Mouse (Mus musculus): Measurements from ENCODE around the gene Usf3. TPM values are rescaled to one million over a fixed set of nuclear protein-coding genes. Genes with fewer than 3 reads are reported as not detected.

The Usf3 gene
- total RNA-seq (2022) = 10 to 100 TPM; 31.2 to 37.7 (median 33.9) TPM

DNA sequence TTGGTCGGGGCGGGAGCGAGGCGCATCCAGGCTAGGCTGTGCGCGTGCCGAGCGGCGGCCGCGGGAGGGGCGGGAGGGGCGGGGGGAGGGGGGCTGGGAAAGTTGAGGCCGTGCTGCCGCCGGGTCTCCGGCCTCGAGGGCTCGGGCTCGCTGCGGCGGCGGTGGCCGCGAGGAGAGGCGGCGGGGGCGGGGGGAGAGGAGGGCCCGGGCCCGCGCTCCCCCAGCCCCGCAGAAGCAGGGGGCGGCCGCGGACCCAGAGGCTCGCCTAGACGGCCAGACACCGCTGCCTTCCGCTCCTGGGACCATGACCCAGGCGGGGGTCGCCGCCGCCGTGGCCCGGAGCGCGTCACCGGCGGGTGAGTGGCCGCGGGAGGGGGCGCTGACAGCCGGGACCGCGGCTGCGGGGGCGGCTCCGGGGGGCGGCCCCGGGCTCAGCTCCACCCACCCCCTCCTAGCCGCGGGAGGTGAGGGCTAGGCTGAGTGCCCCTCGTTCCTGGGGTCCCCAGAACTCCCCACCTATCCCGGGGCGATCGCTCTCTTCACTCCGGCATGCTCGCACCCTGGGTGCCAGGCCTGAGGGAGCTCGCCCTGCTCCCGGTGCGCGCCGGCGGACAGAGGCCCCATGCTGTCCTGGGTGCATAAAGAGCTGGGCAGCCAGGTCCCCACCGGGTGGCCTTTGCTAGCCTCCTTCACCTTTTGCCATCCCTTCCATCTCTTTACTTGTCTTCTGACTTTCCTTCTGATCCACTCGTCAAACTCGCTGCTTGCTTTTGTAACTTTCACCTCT lies at the start of gene Usf3:
Usf3 (plus strand) TSS at position 92 of the 787 bp plus-strand sequence.
- DNase-seq (ENCODE audit: low spot score in 2 of 2) = peak; percentile 30 to 42

DNA sequence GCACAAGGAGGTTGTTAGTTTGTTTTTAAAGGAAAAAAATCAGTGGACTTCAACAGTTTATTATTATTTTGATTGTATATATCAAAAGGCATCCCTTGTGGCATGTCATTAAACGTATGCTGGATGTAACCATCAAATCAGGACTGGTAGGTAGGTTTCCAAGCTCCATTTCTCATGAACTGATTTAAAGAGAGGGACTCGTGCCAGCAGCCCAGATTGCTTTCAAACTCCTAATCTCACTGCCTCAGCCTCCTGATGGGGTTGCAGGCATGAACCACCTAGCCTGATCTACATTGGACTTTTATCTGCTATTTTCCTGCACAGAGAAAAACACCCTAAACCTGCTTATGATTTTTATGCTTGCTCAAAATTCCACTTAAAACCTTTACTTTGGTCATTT lies 49.3 kb upstream of the Usf3 start:
- DNase-seq (ENCODE audit: low spot score in 2 of 2) = no peak

DNA sequence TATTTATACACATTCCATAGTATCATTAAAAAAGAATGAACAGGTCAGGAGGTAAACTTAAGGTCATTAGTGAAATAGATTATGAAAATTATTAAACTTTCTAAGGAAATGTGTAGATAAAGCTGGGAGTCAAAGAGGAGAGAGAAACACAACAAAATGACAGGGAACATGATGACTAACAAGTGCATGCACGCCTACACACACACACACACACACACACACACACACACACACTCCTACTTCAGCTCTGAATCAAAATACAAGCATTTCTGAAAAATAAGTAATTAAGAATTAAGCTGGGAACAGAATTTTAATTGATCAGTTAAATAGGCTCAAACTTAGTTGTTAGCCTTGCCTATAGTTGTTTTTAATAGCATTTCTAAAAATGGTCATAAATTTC lies 48.3 kb upstream of the Usf3 start:
- DNase-seq (ENCODE audit: low spot score in 2 of 2) = no peak

DNA sequence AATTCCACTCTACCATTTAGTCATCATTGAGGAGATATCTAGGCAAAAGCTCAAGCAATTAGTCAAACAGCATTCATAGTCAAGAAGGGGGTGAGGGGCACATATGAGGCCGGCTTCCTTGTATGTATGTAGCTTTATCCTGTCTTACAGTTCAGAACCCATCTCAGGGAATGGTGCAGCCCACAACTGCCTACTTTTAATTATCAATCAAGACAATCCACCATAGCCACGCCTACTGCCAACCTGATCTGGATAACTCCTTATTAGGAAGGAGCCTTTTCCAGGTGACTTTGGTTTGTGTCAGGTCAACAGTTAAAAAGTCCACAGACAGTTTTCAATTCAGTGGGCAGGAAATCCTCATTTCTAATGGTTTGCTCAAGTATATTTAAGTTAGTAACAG lies 47.6 kb upstream of the Usf3 start:
- no peak for DNase-seq (ENCODE audit: low spot score in 2 of 2)

DNA sequence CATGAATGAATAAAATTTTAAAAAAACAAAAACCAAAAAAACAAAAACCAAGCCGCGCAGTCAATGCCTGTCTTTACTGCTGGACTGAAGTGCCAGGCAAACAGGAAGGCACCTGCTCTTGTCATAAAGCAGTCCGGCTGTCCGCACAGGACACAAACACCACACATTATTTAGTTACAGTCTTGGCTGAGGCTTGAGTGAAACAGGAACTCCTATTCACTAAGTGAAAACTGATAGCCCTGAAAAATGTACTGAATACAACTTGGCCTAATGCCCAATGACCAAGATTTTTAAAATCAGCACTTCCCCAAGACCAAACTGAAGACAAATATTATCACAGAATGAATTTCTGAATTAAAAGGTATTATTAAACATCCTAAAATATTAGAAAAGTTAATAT lies 46.6 kb upstream of the Usf3 start:
- DNase-seq (ENCODE audit: low spot score in 2 of 2) = no peak

DNA sequence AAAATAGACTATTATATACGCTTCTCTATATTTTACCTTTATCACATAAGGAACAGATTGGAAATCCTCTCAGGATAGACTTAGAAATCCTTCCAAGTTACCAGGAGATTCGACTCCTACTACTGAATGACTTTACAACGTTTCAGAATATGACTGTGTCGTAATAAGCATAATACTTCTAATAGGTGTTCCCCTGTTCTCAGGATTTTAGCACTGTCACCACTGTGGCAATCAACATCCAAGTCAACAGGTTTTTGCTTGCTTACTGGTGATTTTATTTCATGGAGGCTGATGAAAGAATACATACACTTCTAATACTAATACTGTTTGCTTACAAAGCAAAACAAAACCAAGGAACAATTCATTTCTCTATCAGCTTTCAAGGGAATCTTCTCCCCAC lies 40.7 kb upstream of the Usf3 start:
- no peak for DNase-seq (ENCODE audit: low spot score in 2 of 2)

DNA sequence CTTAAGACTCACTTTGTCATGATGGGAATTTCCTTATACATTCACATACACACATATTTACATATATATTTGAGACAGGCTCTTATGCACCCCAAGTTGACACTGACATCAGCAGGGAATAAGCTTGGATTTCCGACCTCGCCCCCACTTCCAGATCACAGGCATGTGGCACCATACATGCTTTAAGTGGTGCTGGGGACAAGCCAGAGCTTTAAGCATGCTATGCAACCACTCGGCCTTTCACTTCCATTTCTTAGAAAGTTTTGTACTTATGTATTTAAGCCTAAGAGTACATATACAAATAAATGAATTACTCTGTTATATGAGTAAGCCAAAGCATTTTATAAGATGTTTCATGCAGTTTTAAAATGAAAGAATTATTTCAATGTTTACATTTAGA lies 39.9 kb upstream of the Usf3 start:
- DNase-seq (ENCODE audit: low spot score in 2 of 2) = no peak

DNA sequence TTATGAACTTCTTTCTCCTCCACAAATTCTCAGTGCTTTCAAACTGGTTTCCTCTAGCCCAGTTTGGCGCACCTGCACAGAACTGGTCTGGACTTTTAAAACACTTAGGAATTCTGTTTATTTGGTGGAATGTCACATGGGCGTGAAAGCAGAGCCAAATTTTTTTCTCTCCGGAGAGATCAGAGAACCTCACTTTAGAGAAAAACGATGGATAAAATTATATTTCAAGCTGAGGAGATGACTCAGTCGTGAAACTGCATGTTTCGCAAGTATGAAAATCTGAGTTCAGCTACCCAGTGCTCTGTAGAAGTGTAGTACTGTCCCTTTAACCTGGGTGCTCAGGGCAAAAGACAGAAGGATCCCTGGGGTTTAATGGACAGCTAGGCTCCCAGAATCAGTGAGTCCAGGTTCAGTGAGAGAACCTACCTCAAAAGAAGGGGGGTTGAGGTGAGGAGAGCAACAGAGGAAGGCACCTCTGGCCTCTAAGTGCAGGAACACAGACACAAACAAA lies 36.5 kb upstream of the Usf3 start:
- DNase-seq (ENCODE audit: low spot score in 2 of 2) = no peak

DNA sequence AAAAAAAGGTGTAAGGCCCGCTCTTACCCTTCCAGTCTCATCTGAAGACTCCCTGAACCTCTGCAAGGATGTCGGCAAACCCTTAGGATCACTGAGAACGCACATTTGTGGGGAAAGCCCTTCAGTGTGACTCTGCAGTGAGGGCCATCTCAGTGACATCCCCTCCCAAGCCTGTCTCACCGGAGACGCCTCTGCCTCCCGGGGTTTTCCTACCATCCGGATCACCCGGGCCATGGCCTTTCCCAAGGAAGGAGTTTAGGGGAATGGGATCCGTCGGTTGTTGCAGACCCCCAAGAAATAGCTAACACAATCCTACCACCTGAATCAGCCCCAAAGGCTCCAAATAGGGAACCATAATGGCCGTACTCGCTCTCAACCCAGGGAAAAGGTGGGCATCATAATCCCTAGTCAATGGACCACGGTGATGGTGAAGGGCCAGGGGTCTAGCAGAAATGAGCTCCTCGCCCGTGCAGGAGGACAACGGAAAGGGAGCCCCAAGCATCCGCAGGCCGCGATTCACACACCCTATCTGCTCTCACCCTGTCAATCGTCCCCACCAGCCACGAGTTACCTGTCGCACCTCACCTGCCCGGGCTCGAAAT lies 34.6 kb upstream of the Usf3 start:
- DNase-seq (ENCODE audit: low spot score in 2 of 2) = peak in 1 of 2 experiments; percentile 14

DNA sequence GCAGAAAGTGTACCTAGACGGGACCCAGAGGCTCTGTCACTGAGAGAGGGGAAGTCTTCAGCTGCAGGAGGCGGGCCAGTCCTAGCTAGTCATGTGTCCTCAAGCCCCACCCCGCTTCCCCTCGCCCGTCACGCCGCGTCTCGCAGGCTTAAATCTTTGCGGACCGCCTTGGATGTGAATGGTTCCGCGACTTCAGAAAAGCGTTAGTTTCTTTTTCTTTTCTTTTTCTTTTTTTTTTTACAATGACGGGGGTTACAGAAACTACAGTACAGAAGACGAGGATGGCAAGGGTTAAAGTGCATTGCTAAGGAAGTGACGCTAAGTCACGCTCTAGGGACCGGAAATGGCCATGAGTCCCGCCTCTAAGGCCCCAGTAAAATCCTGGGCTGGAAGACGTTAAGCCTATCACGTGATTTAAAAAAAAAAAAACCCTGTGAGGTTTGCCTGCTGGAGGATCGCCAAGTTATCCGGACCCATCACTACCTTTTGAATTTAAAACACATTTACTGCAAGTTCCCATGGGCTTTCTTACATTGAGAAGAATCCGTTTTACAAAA lies 34.0 kb upstream of the Usf3 start:
- DNase-seq (ENCODE audit: low spot score in 2 of 2) = peak; percentile 86 to 87

DNA sequence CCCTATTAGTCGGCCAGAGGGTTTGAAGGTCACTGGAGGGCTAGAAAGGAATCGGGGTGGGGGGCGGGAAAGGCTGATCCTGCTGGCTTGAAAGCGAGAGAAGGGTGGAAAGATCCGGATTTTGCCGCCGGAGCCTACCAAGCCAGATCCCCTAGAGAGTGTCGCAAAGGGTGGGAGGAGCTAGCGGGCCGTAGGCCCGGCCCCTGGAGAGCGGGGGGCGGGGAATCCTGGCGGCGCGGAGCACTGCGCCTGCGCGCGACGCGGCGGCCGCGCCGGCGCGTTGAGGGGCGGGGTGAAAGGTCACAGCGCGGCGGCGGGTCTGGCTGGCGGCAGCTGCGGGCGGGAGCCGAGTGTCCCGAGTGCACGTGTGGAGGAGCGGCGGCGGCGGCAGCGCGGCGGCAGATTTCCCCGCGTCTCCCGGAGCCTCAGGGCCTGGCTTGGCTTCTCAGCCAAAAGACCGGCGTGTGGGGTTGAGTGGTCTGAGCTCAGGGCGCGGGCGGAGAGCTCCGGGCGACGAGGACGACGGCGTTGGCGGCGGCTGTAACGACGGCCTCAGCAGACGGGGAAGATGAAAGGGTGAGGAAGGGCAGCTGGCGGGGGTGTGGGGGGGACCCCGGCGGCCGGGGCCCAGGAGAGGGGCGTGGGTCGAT lies 33.4 kb upstream of the Usf3 start, which contains the start of the genes Atp6v1a and Naa50:
Atp6v1a (minus strand) TSS at position 170 of the 650 bp plus-strand sequence.
Naa50 (plus strand) TSS at position 295 of the 650 bp plus-strand sequence.
- DNase-seq (ENCODE audit: low spot score in 2 of 2) = peak; percentile 65 to 88

DNA sequence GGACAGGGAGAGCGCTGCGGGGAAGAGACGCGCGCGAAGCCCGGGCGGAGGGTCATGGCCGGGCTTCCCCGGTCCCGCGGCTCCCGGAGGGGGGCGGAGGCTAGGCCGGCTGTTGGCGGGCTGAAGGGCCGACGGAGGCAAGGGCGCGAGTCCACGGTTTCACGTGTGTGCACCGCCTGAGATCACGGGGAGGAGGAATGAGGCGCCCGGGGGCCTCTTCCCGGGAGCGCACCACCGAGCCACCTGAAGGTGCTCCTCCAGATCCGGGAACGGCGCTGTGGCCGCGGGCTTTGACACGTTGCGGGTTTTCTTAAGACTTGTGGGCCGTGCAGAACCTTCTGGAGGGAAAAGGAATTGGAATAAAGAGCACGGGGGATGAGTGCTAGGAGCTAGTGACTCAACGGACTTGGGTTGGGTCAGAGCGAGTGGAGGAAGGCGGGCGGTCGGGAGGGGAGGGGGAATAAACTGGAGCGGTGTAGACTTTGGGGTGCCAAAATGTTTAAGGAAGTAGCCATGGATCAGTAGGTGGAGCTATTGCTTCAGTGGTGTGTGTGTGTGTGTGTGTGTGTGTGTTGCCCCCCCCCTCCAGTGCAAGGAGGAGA lies 32.8 kb upstream of the Usf3 start:
- peak; percentile 52 to 75 for DNase-seq (ENCODE audit: low spot score in 2 of 2)

DNA sequence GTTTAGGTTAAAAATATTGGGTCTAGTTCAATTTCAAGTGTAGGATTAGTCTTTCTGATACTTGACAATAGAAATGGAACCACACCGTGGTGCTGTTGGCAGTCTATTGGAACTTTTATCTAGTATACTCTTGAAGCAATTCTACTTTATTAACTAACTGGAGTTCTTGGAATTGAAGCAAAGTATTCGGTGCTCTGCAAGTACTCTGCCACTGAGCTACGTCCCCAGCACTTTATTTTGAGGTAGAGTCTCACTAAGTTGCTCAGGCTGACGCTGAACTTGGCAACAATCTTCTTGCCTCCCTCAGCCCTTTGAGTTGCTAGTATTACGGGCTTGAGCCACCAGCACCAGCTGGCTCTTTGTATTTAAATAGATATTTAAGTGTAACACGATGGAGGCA lies 31.6 kb upstream of the Usf3 start:
- DNase-seq (ENCODE audit: low spot score in 2 of 2) = no peak

DNA sequence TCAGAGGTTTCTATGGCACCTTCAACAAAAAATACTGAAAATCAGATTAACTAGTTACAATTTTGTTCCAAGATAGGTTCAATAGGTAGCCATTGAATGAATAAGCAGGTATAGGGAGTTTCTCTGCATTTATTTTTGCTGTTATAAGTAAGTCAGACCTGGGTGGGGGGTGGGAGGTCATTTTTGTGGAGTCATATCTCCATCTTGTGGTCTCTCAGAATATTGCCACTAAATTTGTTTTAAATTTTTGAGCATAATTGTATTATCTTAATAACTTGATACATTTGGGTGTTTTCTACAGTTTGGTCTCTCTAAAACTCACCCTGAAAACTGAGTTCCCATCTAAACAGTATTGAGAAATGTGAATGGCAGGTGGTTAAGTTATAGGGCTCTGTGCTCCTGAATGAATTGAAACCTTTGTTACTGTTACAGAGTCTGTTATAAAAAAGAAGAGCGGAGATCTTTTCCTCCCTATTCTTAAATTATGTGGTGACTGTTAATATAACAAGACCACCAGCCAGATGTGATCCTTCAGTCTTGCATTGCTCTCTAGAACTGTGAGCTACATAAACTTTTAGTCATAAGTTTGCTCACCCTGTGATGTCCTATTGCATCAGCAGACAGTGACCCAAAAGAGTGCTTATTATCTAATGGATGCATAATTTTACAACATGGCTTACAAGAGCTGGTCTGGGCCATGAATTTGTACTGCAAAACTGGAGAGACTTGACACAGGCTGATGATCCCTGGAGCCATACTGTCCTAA lies 23.9 kb upstream of the Usf3 start:
- DNase-seq (ENCODE audit: low spot score in 2 of 2) = no peak

DNA sequence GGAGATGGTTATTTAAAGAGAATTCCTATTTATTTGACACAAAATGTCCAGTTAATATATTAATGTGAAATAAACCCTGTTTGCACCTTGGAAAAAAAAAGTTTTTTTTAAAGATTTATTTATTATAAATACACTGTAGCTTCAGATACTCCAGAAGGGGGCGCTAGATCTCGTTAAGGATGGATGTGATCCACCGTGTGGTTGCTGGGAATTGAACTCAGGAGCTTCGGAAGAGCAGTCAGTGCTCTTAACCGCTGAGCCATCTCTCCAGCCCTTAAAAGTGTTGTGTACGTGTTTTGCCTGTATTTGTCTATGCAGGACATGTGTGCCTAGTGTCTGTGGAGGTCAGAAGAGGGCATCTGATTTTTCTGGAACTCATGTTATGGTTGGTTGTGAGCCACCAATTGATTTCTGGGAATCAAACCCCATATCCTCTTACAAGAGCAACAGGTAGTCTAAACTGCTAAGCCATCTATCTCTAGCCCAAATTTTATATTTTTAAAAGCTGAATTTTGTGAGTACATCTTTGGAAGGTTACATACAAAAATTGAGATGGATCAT lies 18.5 kb upstream of the Usf3 start:
- no peak for DNase-seq (ENCODE audit: low spot score in 2 of 2)

DNA sequence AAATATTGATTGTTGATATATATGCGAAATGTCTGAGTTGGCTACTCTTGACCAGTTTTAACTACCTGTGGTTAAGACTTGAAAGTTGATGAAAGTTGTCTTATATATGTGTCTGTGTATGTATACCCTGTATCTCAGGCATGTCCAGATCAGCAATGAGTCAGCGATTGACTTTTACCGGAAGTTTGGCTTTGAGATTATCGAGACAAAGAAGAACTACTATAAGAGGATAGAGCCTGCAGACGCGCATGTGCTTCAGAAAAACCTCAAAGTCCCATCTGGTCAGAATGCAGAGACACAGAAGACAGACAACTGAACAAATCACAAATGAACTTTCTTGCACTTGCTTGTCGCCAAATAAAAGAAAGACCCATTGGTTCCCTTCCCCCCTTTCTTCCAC lies 13.7 kb upstream of the Usf3 start:
- no peak for DNase-seq (ENCODE audit: low spot score in 2 of 2)

DNA sequence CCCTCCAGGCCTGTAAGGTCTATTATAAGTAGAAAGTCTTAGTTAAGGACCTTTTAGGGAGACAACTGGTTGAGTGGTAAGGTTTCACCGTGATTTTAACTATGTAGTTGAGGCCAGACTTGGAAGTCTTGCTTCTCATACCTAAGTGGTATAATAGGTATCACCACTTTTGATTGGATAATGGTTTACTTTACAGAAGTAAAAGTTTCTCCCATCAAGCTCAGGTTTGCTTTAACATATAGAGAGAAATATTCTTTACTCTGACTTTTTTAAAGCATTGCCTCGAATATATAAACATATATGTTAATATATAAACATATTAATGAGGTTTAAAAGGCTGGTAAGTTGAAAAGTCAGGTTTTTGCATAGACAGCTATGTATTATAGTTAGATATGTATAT lies 9.2 kb upstream of the Usf3 start:
- DNase-seq (ENCODE audit: low spot score in 2 of 2) = no peak

DNA sequence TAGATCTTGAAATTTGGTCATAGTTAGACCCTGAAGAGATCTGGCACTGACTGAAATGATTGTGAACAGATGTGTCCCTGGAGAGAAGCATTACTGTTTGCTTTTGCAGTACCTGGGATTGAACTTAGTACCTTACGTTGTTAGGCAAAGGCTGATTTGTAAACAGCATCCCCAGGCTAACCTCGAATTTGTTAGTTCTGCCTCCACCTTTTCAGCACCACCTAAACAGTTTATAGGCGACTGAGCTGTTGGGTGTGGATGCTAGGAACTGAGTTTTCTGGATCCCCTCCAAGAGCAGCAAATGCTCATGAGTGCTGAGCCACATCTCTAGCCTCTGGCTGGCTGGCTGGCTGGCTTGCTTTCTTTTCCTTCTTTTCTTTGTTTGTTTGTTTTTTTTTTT lies 7.9 kb upstream of the Usf3 start:
- DNase-seq (ENCODE audit: low spot score in 2 of 2) = no peak

DNA sequence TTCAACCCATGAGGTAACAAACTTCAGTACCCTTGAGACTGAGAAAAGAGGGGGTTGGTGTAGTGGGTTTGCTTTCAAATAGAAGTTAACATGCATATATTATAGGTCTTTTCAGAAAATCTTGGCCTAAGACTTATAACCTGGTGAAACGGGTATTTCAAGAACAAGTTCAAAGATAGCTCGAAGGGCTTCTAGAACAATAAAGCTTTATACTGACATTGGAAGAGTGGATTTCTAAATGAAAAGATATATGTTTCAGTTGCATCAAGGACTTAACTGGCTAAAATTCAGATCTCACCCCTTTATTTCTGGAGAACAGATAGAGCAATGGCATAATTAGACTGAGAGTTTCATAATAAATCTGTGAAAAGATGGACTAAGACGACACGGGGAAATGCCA lies 4.1 kb upstream of the Usf3 start:
- DNase-seq (ENCODE audit: low spot score in 2 of 2) = no peak
